Mouse (Mus musculus) kidney, adult 11 months (tissue): ENCODE results near the gene Gm20489.

ENCODE experiments used
- DNase-seq: peaks from one replicate; pipeline ENCODE4 v3.0.0; 2022

Gm20489 gene

DNA sequence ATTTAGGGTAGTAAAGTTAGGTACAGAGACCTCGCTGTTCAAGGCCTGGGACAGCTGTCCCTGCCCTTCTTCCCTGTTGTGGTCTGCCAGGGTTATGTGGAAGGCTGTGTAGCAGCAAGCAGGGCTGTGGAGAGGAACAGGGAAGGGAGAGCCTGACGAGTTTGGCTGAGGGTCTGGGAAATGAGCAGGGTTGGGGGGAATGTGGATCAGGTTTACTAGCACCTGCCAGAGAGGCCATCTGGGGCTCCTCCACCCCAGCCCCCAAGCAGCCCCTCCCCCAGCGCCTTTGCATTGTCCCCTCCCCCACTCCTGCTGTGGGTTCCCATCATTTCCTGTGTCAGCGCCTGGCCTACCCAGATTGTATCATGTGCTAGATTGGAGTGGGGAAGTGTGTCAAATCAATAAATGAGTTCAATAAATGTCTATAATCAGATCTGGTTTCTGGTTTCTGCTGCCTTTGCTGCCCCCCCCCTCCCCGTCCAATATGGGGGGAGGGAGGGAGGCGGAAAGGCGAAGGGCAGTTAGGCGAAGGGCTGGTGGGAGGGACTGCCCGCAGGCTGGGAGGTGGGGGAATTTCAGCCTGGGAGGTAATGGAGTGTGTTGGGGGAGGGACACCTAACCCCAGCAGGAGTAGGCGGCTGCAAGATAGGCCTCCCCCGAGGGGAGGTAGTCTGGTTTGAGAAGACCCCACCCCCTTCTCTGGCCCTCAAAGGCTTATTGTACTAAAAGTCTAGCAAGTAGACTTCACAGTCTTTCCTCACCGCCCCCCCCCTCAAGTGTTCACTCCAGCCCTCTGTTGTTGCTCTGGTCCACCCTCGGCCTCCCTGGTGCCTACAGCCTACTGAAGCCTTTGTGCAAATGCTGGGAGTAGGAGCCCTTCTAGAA lies 8.1 kb downstream of the Gm20489 start:
- no peak for DNase-seq

- DNase-seq = no peak
These were observed 12.2 kb downstream of the Gm20489 start for GRCm38 (mm10) chrX:101256603-101257002.

DNA sequence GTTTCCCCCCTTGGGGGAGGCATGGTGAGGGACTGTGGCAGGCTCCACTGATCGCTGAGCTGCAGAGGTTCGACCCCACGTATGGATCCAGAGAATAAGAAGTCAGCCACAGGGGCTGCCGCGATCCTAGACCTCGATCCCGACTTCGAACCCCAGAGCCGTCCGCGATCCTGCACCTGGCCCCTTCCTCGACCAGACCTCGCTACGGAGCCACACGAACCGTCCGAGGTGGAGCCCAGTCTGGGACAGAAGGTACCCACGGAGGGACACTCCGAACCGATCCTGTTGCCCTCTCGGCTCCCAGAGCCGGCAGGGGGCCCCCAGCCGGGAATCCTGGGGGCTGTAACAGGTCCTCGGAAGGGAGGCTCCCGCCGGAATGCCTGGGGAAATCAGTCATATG lies 14.1 kb downstream of the Gm20489 start:
- DNase-seq = no peak

- DNase-seq = peak; percentile 91
These were observed 14.7 kb downstream of the Gm20489 start, which contains the start of gene Foxo4 for GRCm38 (mm10) chrX:101253952-101254729. TSS of gene Foxo4 (plus strand) at chrX:101254528.

- no peak for DNase-seq
These were observed 23.8 kb downstream of the Gm20489 start for GRCm38 (mm10) chrX:101245011-101245410.

DNA sequence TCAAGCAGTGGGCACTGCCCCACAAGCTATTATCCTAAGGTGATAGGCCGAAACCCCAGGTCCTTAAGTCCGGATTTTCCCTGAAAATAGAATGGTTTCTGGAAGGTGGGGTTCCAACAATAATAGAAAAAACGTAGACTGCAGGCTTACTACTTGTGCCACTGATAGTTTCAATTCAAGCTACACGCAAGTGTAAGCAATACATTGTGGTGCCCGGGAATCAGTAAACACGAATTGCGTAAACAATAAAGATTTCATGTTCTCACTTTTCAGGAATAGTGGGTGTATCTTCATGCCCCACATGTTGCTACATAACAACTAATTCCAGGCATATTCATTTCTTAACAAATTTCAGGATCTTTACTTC lies 46.0 kb downstream of the Gm20489 start:
- DNase-seq = no peak

DNA sequence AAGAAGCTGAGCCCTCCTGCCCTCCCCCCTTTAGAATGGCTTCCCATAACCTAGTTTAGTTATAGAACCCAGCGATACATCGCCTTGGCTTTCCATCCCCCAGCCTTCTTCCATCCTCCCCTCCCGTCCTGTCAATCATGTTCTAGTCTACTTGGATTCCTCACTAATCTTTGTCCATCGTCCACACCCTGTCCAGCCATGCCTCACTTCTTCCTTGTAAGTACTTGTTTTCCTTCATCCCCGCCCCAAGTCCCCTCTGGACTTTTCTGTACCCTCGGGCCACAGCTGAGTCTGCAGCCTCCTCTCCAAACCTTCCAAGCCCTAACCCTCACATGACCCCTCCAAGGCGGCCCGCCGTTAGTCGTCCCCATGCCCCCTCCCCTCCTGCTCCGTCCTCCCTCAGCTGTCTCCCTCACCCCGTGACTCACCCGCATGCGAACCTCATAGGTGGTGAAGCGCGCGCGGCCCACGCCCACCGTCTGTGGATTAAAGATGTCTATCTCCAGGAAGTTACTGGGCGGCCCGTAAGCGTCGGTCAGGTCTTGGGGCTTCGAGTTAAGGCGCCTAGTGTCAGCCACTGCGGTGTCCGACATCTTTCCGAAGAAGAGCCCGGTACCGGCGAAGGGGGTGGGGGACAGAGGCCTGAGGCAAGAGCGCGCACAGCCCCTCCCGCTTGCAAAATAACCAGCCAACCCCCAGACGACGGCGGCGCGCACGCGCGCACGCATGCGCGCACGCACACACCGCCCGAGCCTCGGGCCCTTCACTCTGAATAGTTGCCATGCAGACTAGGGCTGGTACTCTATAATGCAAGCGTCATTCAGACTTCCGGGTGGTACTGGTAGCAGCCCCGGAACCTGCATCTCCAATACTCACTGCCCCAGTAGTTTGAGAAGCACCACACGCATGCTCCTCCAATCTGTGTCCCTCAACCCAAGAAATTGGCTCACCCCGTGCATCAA lies 46.7 kb downstream of the Gm20489 start, which contains the start of gene Snx12:
TSS of gene Snx12 (minus strand) at position 730 of the 962 bp plus-strand sequence.
- peak; percentile 93 for DNase-seq
